Mouse (Mus musculus) kidney, adult 2 months (tissue): ENCODE results near the gene Olfr1043.

Experiments
- CTCF ChIP-seq: fragments of 200-500 bp; conservative IDR thresholded peaks from 2 replicates; pipeline ENCODE4 v1.5.1; 2011; ENCODE audit warnings: low read depth, mild to moderate bottlenecking, control low read depth, low read length, moderate library complexity, mixed read lengths; ENCODE audit not compliant: insufficient read depth, insufficient read length
- POLR2A ChIP-seq: fragments of 200-500 bp; IDR thresholded peaks from one replicate; pipeline ENCODE4 v1.6.1; 2011; ENCODE audit warnings: low read depth, low read length, control low read depth

GRCm38 (mm10) chr2:86202909-86203308 lies 35.6 kb upstream of the Olfr1043 start, which contains the start of gene Olfr1045:
- TF ChIP-seq CTCF (no peak), POLR2A (no peak)
